Mouse (Mus musculus) neural tube, embryonic 11.5 days (tissue): Measurements from ENCODE around the gene Ndufb6. TPM values are rescaled to one million over a fixed set of nuclear protein-coding genes. Genes with fewer than 3 reads are reported as not detected.
"Not testable (repeated sequence)": the region's sequence is repeated elsewhere in the genome, so short reads cannot be mapped to it uniquely, and the experiment has no call there.

Experiments
- ATAC-seq: fragments of 200-750 bp; cut with Nextera tagmentation; 2 replicates; pipeline ENCODE4 v1.8.0; 2017; ENCODE audit warnings: moderate number of reproducible peaks, mild to moderate bottlenecking, moderate TSS enrichment, moderate library complexity; ENCODE audit not compliant: insufficient read depth, low FRiP score, low TSS enrichment
- DNase-seq: peaks from one replicate; pipeline ENCODE4 v3.0.0-alpha.2; 2015; ENCODE audit warnings: low spot score
- H3K27ac ChIP-seq: fragments of 300-500 bp; sonication (generic); 2 replicates; pipeline ENCODE4 v1.5.1; 2014; ENCODE audit warnings: low read depth, mild to moderate bottlenecking, low read length
- H3K27me3 ChIP-seq: fragments of 300-500 bp; sonication (generic); 2 replicates; pipeline ENCODE4 v1.6.1; 2014; ENCODE audit warnings: mild to moderate bottlenecking, low read length, mixed read lengths; ENCODE audit not compliant: control insufficient read depth, insufficient read depth
- H3K36me3 ChIP-seq: fragments of 300-500 bp; sonication (generic); 2 replicates; pipeline ENCODE4 v1.6.1; 2014; ENCODE audit warnings: mild to moderate bottlenecking, low read length, moderate library complexity, mixed read lengths; ENCODE audit not compliant: control insufficient read depth, insufficient read depth
- H3K4me1 ChIP-seq: fragments of 300-500 bp; sonication (generic); 2 replicates; pipeline ENCODE4 v1.6.1; 2014; ENCODE audit warnings: low read length, mixed read lengths; ENCODE audit not compliant: control insufficient read depth, insufficient read depth
- H3K4me2 ChIP-seq: fragments of 300-500 bp; sonication (generic); 2 replicates; pipeline ENCODE4 v1.6.1; 2014; ENCODE audit warnings: low read depth, mild to moderate bottlenecking, moderate library complexity
- H3K4me3 ChIP-seq: fragments of 300-500 bp; sonication (generic); 2 replicates; pipeline ENCODE4 v1.5.1; 2014; ENCODE audit warnings: low read depth, low read length
- H3K9ac ChIP-seq: fragments of 300-500 bp; sonication (generic); 2 replicates; pipeline ENCODE4 v1.6.1; 2014; ENCODE audit warnings: mild to moderate bottlenecking, low read length
- H3K9me3 ChIP-seq: fragments of 300-500 bp; sonication (generic); 2 replicates; pipeline ENCODE4 v1.6.1; 2016; ENCODE audit warnings: low read length; ENCODE audit not compliant: control insufficient read depth
- WGBS: fragments of 180-500 bp; shearing (Covaris S2); extraction: QIAGEN DNeasy Blood & Tissue Kit; methylation state at CpG from one replicate; pipeline ENCODE4 v1.1.7; 2014; 5-methylcytosine and 5-hydroxymethylcytosine counted together
- polyA plus RNA-seq: library from polyadenylated mRNA; unstranded; fragments of >200 nt; fragmentation: Nextera tagmentation; extraction: Ambion mirVana; gene quantifications from 2 replicates; pipeline ENCODE4 v1.2.1, GENCODE M21; 2014

Ndufb6 gene
- polyA plus RNA-seq, 1 experiment from 2014 or later = 274 TPM

- DNase-seq = peak; percentile 86
- no peaks in the 10 kb centered on the region for H3K36me3 ChIP-seq
- 15% methylated on average over 16 of the region's 16 CpGs for WGBS
- no peaks in the 10 kb centered on the region for H3K27me3 ChIP-seq
- H3K9me3 ChIP-seq = no peaks in the 10 kb centered on the region
- H3K4me3 ChIP-seq = no peak overlapping the region
- no peaks in the 10 kb centered on the region for H3K4me1 ChIP-seq
- H3K4me2 ChIP-seq = no peak overlapping the region
- no peak overlapping the region for H3K9ac ChIP-seq
- H3K27ac ChIP-seq = no peak overlapping the region
- ATAC-seq = peak; percentile 78
Measured at GRCm38 (mm10) chr4:40301076-40301789, 22.0 kb upstream of the Ndufb6 start.

GRCm38 (mm10) chr4:40299169-40299568, 19.9 kb upstream of the Ndufb6 start:
- H3K4me3 ChIP-seq = no peak overlapping the region
- no peak overlapping the region for H3K9ac ChIP-seq
- H3K9me3 ChIP-seq = no peaks in the 10 kb centered on the region
- H3K4me2 ChIP-seq = no peak overlapping the region
- H3K36me3 ChIP-seq = no peaks in the 10 kb centered on the region
- WGBS = 88% methylated on average over 5 of the region's 5 CpGs
- H3K27me3 ChIP-seq = no peaks in the 10 kb centered on the region
- DNase-seq = no peak
- no peak for ATAC-seq
- H3K4me1 ChIP-seq = no peaks in the 10 kb centered on the region
- no peak overlapping the region for H3K27ac ChIP-seq

GRCm38 (mm10) chr4:40291511-40291910, 12.3 kb upstream of the Ndufb6 start:
- not testable (repeated sequence) for H3K4me1 ChIP-seq, H3K9me3 ChIP-seq, H3K4me2 ChIP-seq, H3K27me3 ChIP-seq, ATAC-seq, H3K36me3 ChIP-seq, H3K4me3 ChIP-seq, DNase-seq, H3K27ac ChIP-seq, H3K9ac ChIP-seq
- 92% methylated on average over 11 of the region's 11 CpGs for WGBS

- 90% methylated on average over 2 of the region's 2 CpGs for WGBS
- no peak overlapping the region for H3K4me2 ChIP-seq
Measured at GRCm38 (mm10) chr4:40289046-40289445, 9.8 kb upstream of the Ndufb6 start.

GRCm38 (mm10) chr4:40287415-40287814, 8.2 kb upstream of the Ndufb6 start:
- H3K27ac ChIP-seq = no peak overlapping the region
- no peaks in the 10 kb centered on the region for H3K27me3 ChIP-seq
- ATAC-seq (no peak), DNase-seq (no peak)
- H3K4me1 ChIP-seq = no peaks in the 10 kb centered on the region
- no peak overlapping the region for H3K4me3 ChIP-seq
- H3K4me2 ChIP-seq = no peak overlapping the region
- no peaks in the 10 kb centered on the region for H3K9me3 ChIP-seq
- H3K36me3 ChIP-seq = no peaks in the 10 kb centered on the region
- WGBS = 83% methylated on average over 6 of the region's 6 CpGs
- no peak overlapping the region for H3K9ac ChIP-seq

More at GRCm38 (mm10) chr4:40289046-40289445, 9.8 kb upstream of the Ndufb6 start:
- ATAC-seq = no peak
- Histone ChIP-seq H3K9me3 (0 out of 2 replicates have a peak, but pooled peaks cover 2% of the 10 kb centered on the region), H3K9ac (no peak overlapping the region), H3K27ac (no peak overlapping the region), H3K4me1 (no peaks in the 10 kb centered on the region), H3K36me3 (no peaks in the 10 kb centered on the region), H3K27me3 (no peaks in the 10 kb centered on the region), H3K4me3 (no peak overlapping the region)
- DNase-seq = no peak

GRCm38 (mm10) chr4:40285582-40285981, 6.4 kb upstream of the Ndufb6 start:
- WGBS = 16% methylated on average over 4 of the region's 4 CpGs
- no peak for ATAC-seq
- no peaks in the 10 kb centered on the region for H3K9me3 ChIP-seq

GRCm38 (mm10) chr4:40278880-40279275, 343 bp downstream of the Ndufb6 start:
- peak overlapping the region; percentile 82 for H3K9ac ChIP-seq
- H3K36me3 ChIP-seq = peaks cover 3% of the 10 kb centered on the region; the same call in 1 of the 2 replicates
- WGBS = 1% methylated on average over 21 of the region's 21 CpGs
- peaks cover 4% of the 10 kb centered on the region; the same call in 1 of the 2 replicates for H3K4me1 ChIP-seq
- H3K27ac ChIP-seq = no peak overlapping the region
- H3K4me3 ChIP-seq = peak overlapping the region; percentile 95
- no peak for DNase-seq
- peak overlapping the region; percentile 69 for H3K4me2 ChIP-seq
- no peaks in the 10 kb centered on the region for H3K9me3 ChIP-seq
- ATAC-seq = peak; percentile 72
- H3K27me3 ChIP-seq = no peaks in the 10 kb centered on the region

More at GRCm38 (mm10) chr4:40285582-40285981, 6.4 kb upstream of the Ndufb6 start:
- H3K4me2 ChIP-seq = no peak overlapping the region
- H3K4me1 ChIP-seq = no peaks in the 10 kb centered on the region
- no peak overlapping the region for H3K4me3 ChIP-seq
- DNase-seq = peak; percentile 56
- H3K27me3 ChIP-seq = no peaks in the 10 kb centered on the region
- no peak overlapping the region for H3K9ac ChIP-seq
- no peak overlapping the region for H3K27ac ChIP-seq
- no peaks in the 10 kb centered on the region for H3K36me3 ChIP-seq

- WGBS = under 1% methylated on average over 38 of the region's 38 CpGs
- H3K4me2 ChIP-seq = peak within 1 kb of the TSS; percentile 83
- peaks cover 6% of the 10 kb centered on the region; the same call in 1 of the 2 replicates for H3K4me1 ChIP-seq
- no peaks in the 10 kb centered on the region for H3K36me3 ChIP-seq
- peak within 1 kb of the TSS; percentile 89 for H3K27ac ChIP-seq
- no peaks in the 10 kb centered on the region for H3K27me3 ChIP-seq
- no peaks in the 10 kb centered on the region for H3K9me3 ChIP-seq
- ATAC-seq (peak; percentile 94), DNase-seq (peak; percentile 95)
- H3K4me3 ChIP-seq = peak within 1 kb of the TSS; percentile 85
- H3K9ac ChIP-seq = peak within 1 kb of the TSS; percentile 85
Measured at GRCm38 (mm10) chr4:40269430-40270032, 9.7 kb downstream of the Ndufb6 start, which contains the start of the genes Smim27 and Topors. Gene Smim27, plus strand, starts transcription at chr4:40269579. Gene Topors, minus strand, starts transcription at chr4:40269850.
